Mouse (Mus musculus) testis, adult 2 months (tissue): ENCODE results near the gene Zfp655.

Experiments
- CTCF ChIP-seq: fragments of 200-500 bp; IDR thresholded peaks from 2 replicates; pipeline ENCODE4 v1.5.1; 2012; ENCODE audit warnings: low read depth, mild to moderate bottlenecking, inconsistent platforms, low read length, moderate library complexity; ENCODE audit not compliant: control insufficient read depth, insufficient read depth, insufficient replicate concordance
- POLR2A ChIP-seq: fragments of 200-500 bp; IDR thresholded peaks from 2 replicates; pipeline ENCODE4 v1.6.1; 2012; ENCODE audit warnings: low read depth, mild to moderate bottlenecking, inconsistent platforms, low read length, moderate library complexity; ENCODE audit not compliant: control insufficient read depth

- TF ChIP-seq CTCF = no peak
- no peak for TF ChIP-seq POLR2A
Measured at GRCm38 (mm10) chr5:145212216-145212615, 19.3 kb upstream of the Zfp655 start.
